Mouse (Mus musculus) testis, postnatal 14 days (tissue): ENCODE measurements around the gene Catspere2.
A peak's percentile ranks its signal among the peaks of the same experiment; 100 is the strongest.
"Not testable (repeated sequence)": the region's sequence is repeated elsewhere in the genome, so short reads cannot be mapped to it uniquely, and the experiment has no call there.

Experiments used
- DNase-seq: peaks from one replicate; pipeline ENCODE4 v3.0.0; 2021; ENCODE audit warnings: low spot score

Gene Catspere2

DNA sequence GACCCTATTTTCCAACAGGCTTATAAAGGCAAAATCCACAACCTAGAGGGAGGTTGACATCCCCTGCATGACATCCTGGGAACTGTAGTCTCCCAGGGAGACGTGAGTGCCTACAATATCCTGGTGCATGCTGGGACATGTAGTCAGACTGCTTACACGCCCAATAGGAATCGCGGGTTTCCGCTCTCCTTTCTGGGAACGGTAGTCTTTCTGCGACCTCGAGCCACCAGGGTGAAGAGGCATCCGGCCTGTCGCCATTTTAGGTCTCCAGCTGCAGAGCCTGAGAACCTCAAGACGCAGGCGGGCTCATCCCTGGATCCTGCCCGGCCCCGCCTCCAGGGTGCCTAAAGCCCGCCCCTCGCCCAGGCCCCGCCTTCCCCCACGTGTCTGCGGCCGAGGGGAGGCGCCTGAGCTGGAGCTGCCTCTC, at the start of gene Catspere2:
TSS of gene Catspere2 (plus strand) at position 400 of the 427 bp plus-strand sequence.
- DNase-seq, result peak; percentile 97

- DNase-seq, result not testable (repeated sequence)
Observed at GRCm38 (mm10) chr1:177940422-177940977, 42.7 kb upstream of the Catspere2 start.

GRCm38 (mm10) chr1:177981276-177981675, 1.9 kb upstream of the Catspere2 start:
- DNase-seq, result no peak

- DNase-seq, result not testable (repeated sequence)
Observed at GRCm38 (mm10) chr1:177983582-177983981, 359 bp downstream of the Catspere2 start.

DNA sequence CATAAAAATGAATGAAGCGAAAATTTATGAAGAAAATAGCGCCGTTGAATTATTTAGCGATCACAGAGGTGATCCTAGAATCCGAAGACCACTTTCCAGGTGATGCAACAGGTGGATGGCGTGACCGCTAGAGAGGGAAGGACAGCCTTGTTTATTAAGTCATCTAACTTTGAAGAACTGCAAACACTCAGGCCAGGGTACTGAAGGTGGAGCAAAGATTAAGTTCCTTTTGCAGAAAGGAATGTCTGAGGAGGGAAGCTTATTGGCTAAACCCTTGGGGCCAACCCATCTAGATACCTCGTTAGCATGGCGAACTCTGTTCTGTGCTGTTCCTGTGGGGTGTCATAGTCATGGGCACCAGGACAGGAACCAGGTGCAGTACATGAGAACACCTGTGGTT, 983 bp downstream of the Catspere2 start:
- no peak for DNase-seq

DNA sequence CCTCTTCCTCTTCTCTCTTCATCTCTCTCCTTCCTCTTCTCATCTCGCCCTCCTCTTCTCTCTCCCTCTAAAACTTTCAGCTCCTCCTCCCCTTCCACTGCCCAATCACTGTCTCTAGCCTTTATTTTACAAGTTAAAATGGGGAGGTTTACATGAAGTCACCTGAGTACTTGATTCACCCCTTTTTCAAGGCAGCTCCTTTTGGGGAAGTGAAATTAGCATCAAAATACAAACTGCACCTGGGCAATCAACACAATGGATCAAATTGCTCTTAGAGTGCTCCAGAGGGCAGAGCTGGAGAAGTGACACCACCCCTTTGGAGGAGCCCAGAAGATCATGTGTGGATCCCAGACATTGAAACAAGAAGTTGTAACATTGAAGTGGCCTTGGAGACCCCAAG, 4.3 kb downstream of the Catspere2 start:
- DNase-seq, result not testable (repeated sequence)

GRCm38 (mm10) chr1:178072798-178073197, 89.6 kb downstream of the Catspere2 start:
- not testable (repeated sequence) for DNase-seq

- DNase-seq, result not testable (repeated sequence)
Observed at GRCm38 (mm10) chr1:178097865-178098264, 114.6 kb downstream of the Catspere2 start.

GRCm38 (mm10) chr1:178108514-178108913, 125.3 kb downstream of the Catspere2 start:
- DNase-seq, result not testable (repeated sequence)

GRCm38 (mm10) chr1:178122236-178122635, 139.0 kb downstream of the Catspere2 start:
- DNase-seq, result not testable (repeated sequence)

GRCm38 (mm10) chr1:178134288-178134687, 151.1 kb downstream of the Catspere2 start:
- no peak for DNase-seq

DNA sequence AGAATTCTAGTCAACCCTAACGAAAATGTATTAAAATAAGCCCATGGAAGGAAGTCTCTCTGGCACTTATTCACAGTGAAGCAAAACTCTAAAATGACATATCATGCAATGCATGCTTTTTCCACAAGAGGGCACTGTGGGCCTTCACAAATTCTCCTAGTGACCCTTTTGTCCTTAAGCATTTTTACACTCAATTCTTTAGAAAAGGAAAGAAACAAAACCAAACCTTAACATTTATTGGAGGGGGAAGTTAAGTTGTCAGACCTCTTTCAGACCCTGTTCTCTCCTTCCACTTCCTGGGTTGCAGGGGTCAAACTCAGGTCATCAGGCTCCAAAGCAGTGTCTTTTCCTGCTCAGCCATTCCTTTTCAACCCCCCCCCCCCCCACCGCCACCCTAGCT, 163.3 kb downstream of the Catspere2 start:
- not testable (repeated sequence) for DNase-seq

DNA sequence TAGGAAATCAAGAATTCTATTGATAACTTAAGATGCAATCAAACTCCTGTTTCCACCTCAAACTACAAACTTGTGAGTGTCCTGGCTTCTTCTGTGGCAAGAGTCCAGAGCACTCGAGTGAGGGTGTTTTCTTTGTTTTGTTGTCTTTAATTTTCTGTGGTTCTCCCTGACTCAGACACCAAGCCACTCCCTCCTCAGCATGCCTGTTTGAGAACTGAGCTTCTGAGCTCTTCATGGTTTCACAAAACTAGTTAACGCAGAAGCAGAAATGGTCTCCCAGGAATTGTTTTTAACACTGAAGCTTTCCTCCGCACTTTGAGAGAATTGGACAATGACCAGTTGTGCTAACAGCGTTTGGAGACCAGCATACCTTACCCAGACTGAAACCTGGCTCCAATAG, 163.7 kb downstream of the Catspere2 start:
- not testable (repeated sequence) for DNase-seq

DNA sequence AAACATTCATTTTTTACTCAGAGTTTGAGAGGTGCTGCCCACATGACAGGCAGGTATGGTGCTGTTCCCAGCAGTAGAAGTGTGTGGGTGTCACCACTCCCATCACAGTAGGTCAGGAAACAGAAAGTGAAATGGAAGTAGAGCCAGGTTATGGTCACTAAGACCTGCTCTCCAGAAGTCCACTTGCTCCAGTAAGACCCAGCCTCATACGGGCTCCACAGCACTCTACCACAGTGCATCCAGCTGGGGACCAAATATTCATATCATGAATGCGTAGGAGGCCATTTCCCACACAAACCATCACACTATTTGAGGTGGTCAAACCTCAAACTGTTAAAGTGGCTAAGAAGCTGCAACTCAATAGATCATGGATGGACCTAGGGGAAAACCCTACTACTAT, 199.0 kb downstream of the Catspere2 start:
- DNase-seq, result no peak

DNA sequence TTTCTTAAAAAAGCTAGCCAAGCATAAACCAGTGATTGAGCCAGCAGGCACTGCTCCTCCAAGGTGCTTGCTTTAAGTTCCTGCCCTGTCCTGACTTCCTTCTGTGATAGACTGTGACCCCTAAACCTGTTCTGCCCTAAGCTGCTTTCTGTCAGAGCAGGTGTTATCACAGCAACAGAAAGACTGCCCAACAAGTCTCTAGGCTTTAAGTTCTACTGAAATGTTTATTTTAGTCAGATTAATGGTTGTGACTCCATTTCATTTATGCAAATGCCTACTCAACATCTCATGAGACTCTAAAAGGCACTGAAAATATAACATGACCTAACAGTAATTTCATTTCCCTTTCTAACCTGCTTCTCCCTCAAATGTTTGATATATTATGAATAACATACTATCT, 202.4 kb downstream of the Catspere2 start:
- DNase-seq, result no peak

DNA sequence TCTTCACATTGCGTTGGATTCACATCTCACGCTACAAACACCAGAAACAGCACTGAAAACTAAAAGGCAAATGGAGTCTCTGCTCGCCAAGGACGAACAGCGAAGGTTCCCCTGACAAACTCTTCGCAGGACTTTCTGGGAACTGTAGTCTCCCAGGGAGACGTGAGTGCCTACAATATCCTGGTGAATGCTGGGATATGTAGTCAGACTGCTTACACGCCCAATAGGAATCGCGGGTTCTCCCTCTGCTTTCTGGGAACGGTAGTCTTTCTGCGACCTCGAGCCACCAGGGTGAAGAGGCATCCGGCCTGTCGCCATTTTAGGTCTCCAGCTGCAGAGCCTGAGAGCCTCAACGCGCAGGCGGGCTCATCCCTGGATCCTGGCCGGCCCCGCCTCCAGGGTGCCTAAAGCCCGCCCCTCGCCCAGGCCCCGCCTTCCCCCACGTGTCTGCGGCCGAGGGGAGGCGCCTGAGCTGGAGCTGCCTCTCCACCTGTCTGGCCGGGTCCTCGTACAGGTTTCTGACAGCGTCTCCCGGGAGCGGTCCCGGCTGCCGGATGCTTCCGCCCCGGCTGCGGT, 204.1 kb downstream of the Catspere2 start, which contains the start of gene Desi2:
TSS of gene Desi2 (plus strand) at position 202 of the 576 bp plus-strand sequence.
- DNase-seq, result peak; percentile 98

DNA sequence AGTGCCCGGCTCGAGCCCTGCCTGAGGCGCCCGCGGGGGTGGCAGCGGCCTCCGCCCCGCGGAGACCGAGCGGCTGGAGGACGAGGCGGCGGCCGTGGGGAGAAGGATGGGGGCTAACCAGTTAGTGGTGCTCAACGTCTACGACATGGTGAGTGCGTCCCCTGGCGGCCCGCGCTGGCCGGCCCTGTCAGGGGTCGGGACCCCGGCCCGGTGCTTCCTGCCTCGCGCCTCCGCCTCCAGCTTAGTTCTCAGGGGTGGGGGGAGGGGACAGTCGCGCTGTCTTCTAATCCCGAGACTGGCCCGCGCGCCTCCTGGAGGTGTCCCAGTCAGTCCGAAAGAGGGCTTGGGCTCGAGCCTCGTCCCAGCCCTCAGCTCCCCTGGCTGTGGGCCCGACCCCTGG, 204.6 kb downstream of the Catspere2 start:
- not testable (repeated sequence) for DNase-seq

DNA sequence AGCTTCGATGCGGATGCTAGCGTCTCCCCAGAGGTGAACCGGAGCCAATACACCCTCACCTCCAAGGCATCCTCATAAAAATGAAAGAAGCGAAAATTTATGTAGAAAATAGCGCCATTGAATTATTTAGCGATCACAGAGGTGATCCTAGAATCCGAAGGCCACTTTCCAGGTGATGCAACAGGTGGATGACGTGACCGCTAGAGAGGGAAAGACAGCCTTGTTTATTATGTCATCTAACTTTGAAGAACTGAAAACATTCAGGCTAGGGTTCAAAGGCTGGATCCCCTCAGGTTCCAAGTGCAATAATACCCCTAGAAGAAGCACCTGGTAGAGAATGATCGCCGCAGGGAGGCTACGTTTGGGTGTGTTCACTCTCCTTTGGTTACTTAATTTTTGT, 205.2 kb downstream of the Catspere2 start:
- DNase-seq, result no peak

DNA sequence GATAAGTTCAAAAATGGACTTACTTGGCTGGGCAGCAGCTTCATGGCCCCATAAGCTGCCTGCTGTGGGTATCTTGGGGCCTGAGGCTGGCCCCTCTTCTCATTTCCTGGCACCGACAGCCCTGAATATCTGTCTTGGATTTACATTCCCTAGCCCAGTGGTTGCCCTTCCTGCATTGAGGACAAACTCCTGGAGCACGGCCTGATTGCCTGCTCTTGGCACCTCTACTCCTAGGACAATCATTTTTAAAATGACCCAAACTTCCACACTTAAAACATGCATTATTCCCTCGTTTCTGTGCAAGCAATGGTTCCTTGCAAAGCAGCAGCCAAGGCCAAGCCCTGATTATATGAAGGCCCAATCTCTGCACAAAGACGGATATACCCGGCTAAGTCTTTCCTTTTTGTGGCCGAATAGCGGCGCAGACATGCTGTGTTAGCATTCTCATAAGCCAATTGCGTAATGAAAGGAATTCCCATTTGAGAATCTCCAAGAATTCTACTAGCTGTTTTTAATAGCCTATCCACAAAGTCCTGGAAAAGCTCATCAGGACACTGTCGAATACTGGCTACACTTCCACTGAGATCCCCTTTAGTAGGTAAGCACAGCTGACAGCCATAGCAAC, 222.6 kb downstream of the Catspere2 start:
- no peak for DNase-seq

DNA sequence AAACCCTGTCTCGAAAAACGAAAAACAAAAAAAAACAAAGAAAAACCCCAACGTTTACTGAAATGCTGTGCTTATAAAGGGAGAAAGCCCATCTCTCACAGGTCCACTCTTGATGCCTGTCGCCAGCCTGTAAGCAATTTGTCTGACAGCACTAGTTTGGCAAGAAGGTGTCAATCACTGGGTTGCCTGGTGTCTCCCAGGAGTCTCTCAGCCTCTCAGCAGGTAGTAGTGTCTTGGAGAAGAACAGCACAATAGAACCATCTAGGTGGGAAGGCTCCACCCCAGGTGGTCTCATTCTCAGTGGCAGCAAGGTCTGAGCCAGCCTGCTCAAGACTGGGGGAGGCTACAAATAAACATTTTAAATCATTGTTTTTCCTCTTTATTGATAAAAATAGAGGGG, 224.6 kb downstream of the Catspere2 start:
- not testable (repeated sequence) for DNase-seq

DNA sequence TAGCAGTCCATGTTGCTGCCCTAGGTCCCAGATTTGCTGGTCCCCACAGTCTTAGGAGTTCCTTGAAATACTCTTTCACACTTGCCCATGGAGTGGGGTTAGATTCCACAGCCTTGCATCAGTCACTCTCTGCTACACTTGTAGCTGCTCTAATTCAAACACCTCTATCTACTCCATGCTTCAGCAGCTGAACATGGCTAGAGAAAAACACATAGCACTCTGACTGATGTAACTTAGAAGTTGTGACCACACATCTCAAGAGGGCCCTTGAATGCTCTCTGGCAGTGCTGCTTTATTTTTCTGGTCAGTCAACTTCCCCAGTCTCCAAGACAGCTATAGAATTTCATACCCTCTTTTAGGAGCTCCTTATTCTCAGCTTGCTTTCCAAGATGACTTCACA, 226.7 kb downstream of the Catspere2 start:
- no peak for DNase-seq

- DNase-seq, result no peak
Observed at GRCm38 (mm10) chr1:178217157-178217556, 233.9 kb downstream of the Catspere2 start.

DNA sequence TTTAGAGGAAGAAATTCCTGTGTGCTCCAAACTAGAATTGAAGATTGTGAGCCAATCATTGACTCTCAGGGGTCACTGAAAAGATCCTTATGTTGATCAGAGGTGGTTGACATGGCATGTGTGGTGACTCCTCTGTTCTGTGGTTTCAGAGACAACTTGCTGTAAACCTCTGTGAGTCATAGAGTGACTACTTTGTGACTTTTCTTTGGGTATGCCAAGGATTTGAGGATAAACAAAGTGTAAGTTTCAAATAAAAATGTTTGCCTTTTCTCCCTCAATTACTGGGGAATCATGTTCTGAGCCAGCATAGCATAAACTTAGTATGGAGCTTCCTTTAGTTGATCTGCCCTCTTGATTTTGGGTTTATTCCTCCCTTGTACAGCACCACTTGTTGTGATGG, 235.1 kb downstream of the Catspere2 start:
- DNase-seq, result no peak
